Mouse (Mus musculus) embryonic facial prominence, embryonic 10.5 days (tissue): ENCODE measurements around the gene Prrx2. TPM values are rescaled to one million over a fixed set of nuclear protein-coding genes. Genes with fewer than 3 reads are reported as not detected.

Experiments
- DNase-seq: peaks from one replicate; pipeline ENCODE4 v3.0.0-alpha.2; 2017; ENCODE audit warnings: low spot score
- H3K27ac ChIP-seq: fragments of 300-500 bp; sonication (generic); replicated peaks from 2 replicates; pipeline ENCODE4 v1.5.1; 2016; ENCODE audit warnings: mild to moderate bottlenecking
- H3K27me3 ChIP-seq: fragments of 300-500 bp; sonication (generic); replicated peaks from 2 replicates; pipeline ENCODE4 v1.6.1; 2016; ENCODE audit warnings: low read depth, mild to moderate bottlenecking; ENCODE audit not compliant: poor library complexity, severe bottlenecking
- H3K36me3 ChIP-seq: fragments of 300-500 bp; sonication (generic); replicated peaks from 2 replicates; pipeline ENCODE4 v1.6.1; 2016; ENCODE audit warnings: mild to moderate bottlenecking, moderate library complexity
- H3K4me1 ChIP-seq: fragments of 300-500 bp; sonication (generic); 2 replicates; pipeline ENCODE4 v1.6.1; 2016
- H3K4me3 ChIP-seq: fragments of 300-500 bp; sonication (generic); 2 replicates; pipeline ENCODE4 v1.5.1; 2016; ENCODE audit warnings: mild to moderate bottlenecking, moderate library complexity
- H3K9me3 ChIP-seq: fragments of 300-500 bp; sonication (generic); 2 replicates; pipeline ENCODE4 v1.6.1; 2016; ENCODE audit warnings: mild to moderate bottlenecking
- WGBS: fragments of 180-500 bp; shearing (Covaris S2); methylation state at CpG from one replicate; pipeline ENCODE4 v1.1.7; 2016; 5-methylcytosine and 5-hydroxymethylcytosine counted together
- polyA plus RNA-seq: library from polyadenylated mRNA; unstranded; fragments of >200 nt; fragmentation: Nextera tagmentation; extraction: Ambion mirVana; gene quantifications from 2 replicates; pipeline ENCODE4 v1.2.1, GENCODE M21; 2016

Gene Prrx2
- polyA plus RNA-seq = 87.6 and 94.6 TPM in 2 replicates

DNA sequence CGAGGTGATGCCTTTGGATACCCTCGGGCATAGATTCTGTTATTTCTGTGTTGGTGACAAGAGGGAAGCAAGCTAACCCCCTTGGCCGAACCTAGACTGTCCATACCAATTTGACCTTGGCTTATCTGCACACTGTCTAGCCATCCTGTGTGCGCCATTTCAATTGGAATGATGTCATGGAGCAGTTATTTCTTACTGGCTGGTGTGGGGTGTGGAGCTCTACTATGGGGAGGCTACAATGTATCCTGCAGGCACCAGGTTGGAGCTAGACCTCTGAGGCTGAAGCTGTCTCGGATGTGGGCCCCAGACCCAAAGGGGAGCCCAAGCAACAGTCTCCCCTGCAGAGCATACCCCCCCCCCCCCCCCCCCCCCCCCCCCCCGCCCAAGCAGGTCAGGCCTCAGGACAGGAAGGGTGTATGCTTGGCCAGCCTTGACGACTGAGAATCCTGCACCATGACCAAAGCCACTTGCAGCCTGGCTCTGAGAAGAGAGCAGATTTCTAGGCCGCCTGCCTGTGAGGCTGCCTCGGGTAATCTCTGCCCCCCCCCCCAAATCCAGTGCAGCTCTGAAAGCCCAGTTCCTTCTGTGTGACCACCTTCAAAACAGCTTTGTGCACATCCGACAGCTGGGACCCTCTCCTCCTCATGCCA lies at the start of gene Prrx2:
Prrx2 (plus strand) TSS at position 600 of the 650 bp plus-strand sequence.
- no peaks in the 10 kb centered on the region for H3K36me3 ChIP-seq
- H3K4me1 ChIP-seq = peaks cover 82% of the 10 kb centered on the region
- peak within 1 kb of the TSS; percentile 26; the same call in 1 of the 2 replicates for H3K4me3 ChIP-seq
- no peaks in the 10 kb centered on the region for H3K9me3 ChIP-seq
- WGBS = 34% methylated on average over 10 of the region's 10 CpGs
- H3K27ac ChIP-seq = peak within 1 kb of the TSS; percentile 92
- peak; percentile 29 for DNase-seq
- H3K27me3 ChIP-seq = no peaks in the 10 kb centered on the region

DNA sequence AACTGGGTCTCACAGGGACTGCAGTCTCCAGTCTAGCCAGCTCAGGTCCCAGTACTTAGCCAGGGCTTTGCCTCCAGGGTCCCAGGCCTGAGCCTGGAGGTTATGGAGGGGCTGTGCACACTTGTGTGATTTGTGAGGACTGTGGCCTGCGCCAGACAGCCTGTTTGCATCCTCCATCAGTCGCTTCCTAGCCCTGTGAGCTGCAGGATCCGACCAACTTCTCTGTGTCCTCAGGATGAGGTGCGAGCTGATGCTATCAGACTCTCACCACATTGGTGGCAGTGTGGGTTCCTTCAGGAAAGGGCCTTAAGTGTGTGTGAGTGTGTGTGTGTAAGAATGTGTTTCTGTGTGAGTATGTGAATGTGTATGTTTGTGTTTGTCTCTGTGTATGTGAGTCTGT lies 47.3 kb upstream of the Prrx2 start:
- 64% methylated on average over 4 of the region's 4 CpGs for WGBS
- Histone ChIP-seq H3K9me3 (no peaks in the 10 kb centered on the region), H3K4me3 (peak overlapping the region; percentile 13; the same call in 1 of the 2 replicates), H3K27me3 (0 out of 2 replicates have a peak, but pooled peaks cover 5% of the 10 kb centered on the region), H3K27ac (peak overlapping the region; percentile 90), H3K4me1 (peaks cover 69% of the 10 kb centered on the region), H3K36me3 (no peaks in the 10 kb centered on the region)
- DNase-seq = no peak

DNA sequence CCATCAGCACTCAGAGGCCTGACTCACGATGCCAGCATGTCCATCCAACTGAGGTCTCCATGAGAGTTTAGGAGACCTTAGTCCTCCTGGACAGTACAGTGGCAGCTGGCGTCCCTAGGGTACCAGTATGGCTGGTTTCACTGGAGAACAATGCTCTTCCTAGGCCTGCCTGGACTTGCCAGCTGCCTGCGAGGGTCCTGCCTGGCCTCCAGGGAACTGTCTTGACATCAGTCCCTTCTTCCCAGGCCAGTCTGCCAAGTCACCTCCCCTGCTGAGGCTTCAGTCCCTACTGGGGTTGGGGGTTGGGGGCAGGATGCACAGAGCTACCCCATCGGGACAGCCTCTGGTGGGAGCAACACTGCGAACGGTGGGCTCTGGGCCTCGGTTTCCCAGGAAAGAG lies 42.7 kb upstream of the Prrx2 start:
- peak overlapping the region; percentile 77 for H3K27ac ChIP-seq

DNA sequence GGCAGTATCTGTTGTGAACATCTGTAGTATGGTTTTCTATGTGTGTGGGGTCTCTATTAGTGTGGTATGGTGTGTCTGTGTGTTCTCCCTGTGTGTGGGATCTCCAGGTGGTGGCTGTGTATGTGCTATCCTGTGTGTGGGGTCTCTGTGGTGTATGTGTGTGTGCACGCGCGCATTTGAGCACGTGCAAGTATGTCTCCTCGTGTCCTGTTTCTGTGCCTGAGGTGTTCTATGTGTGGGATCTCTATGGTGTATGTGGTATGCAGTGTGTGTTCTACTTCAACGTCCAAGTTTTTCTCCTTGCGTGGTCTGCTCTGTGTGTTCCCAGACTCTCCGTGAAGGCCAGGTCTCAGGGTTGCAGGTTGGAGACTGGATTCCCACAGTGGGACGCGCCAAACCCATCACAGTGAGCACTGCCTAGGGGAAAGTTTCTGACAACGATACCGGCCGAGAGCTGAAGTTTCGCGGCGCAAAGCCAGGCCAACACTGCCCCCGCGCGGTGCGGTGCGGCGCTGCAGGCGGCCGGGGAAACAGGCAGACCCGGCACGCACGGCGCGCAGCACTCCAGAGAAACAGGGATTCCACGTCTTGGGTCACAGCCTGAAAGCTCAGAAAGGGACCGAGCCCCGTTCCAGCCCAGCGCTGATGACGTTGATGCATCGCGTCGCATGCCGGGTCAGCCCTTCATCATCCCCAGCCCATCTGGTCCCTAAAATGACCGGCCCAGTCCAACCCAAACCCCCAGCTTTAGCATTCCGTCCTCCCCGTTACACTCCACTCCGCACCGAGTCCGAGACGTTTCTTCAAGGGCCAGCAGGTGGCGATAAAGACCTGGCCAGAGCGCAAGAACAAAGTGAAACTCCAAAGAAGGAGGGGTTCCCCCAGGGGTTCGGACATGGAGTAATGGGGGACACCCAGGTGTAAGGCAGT lies 40.3 kb upstream of the Prrx2 start:
- WGBS = 6% methylated on average over 48 of the region's 48 CpGs
- Histone ChIP-seq H3K4me1 (peaks cover 62% of the 10 kb centered on the region), H3K9me3 (no peaks in the 10 kb centered on the region), H3K36me3 (no peaks in the 10 kb centered on the region), H3K27ac (peak overlapping the region; percentile 88), H3K4me3 (peak overlapping the region; percentile 58), H3K27me3 (peaks cover 30% of the 10 kb centered on the region)
- peak; percentile 96 for DNase-seq

More for the DNA sequence above, 42.7 kb upstream of the Prrx2 start:
- 82% methylated on average over 7 of the region's 7 CpGs for WGBS
- Histone ChIP-seq H3K4me3 (no peak overlapping the region), H3K27me3 (0 out of 2 replicates have a peak, but pooled peaks cover 7% of the 10 kb centered on the region), H3K36me3 (no peaks in the 10 kb centered on the region), H3K9me3 (no peaks in the 10 kb centered on the region), H3K4me1 (peaks cover 55% of the 10 kb centered on the region)
- no peak for DNase-seq

DNA sequence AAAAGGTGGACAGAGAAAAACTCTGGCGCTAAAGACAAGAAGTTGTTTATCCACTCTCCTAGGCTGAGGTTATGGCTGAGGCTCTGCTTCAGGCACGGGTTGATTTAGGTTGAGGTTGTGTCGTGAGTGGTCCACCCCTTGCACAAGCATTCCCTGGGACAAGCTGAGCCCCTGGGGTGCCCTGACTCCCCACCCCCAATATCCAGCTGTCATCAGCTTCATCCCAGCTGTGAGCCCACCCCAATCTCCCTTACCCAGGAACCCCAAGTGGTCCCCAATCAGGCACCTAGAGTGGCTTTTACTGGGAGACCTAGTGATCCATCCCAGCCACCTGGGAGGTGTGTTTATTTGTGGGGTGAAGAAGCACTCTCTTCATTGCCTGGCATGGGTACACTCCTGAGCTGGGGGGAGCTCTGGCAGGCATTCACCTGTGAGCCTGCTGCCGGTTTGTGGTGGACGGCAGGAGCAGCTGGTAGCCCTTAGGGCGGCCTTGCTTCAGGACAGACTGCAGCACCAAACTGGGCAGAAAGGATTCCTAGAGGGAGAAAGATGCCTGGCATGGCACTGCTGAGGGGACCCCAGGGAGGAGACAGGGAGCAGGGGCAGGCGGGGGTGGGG lies 39.4 kb upstream of the Prrx2 start:
- Histone ChIP-seq H3K4me1 (peaks cover 65% of the 10 kb centered on the region), H3K27me3 (peaks cover 39% of the 10 kb centered on the region), H3K9me3 (no peaks in the 10 kb centered on the region), H3K4me3 (peak overlapping the region; percentile 58), H3K36me3 (no peaks in the 10 kb centered on the region), H3K27ac (peak overlapping the region; percentile 88)
- WGBS = 61% methylated on average over 7 of the region's 7 CpGs
- DNase-seq = no peak

DNA sequence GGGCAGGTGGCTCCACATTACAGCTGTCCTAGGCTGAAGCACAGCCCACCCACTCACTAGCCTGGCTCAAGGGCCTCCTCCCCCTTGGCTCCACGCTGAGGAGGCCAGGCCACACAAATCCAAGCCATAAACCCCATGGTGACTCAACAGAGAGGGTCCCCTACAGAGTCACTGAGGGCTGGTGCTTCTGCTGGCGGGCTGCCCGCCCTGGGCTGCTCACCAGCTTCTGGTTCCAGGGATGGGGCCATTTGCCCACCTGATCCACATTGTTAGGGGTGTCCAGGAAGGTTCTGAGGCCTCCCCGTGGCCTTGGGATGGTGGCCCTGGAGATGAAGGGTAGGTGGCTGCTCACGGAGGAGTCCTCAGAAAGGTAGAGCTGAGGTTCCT lies 38.9 kb upstream of the Prrx2 start:
- Histone ChIP-seq H3K27me3 (peaks cover 44% of the 10 kb centered on the region), H3K36me3 (no peaks in the 10 kb centered on the region), H3K27ac (peak overlapping the region; percentile 88), H3K9me3 (no peaks in the 10 kb centered on the region), H3K4me1 (peaks cover 67% of the 10 kb centered on the region), H3K4me3 (peak overlapping the region; percentile 48)
- 65% methylated on average over 5 of the region's 5 CpGs for WGBS
- DNase-seq = no peak

DNA sequence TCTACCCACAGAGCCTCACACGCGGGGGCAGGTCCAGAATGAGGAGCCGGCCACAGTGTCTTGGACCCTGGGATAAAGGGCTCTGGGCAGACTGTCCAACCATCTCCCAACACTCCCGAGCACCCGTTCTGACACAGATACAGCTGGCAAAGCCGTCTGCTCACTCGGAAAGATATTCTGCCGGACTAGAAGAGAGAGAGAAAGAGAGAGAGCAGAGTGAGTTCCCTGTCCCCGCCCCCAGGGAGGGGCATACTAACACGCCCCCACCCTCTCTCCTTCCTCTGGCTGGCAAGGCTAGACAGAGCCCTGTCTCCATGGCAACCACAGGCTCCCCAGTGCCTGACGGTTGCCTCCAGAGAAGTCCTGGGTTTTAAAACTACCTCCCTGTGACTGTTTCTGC lies 38.4 kb upstream of the Prrx2 start:
- Histone ChIP-seq H3K4me1 (peaks cover 67% of the 10 kb centered on the region), H3K27me3 (peaks cover 49% of the 10 kb centered on the region), H3K9me3 (no peaks in the 10 kb centered on the region), H3K36me3 (no peaks in the 10 kb centered on the region), H3K4me3 (peak overlapping the region; percentile 48), H3K27ac (peak overlapping the region; percentile 88)
- WGBS = 8% methylated on average over 11 of the region's 11 CpGs
- DNase-seq = peak; percentile 89

DNA sequence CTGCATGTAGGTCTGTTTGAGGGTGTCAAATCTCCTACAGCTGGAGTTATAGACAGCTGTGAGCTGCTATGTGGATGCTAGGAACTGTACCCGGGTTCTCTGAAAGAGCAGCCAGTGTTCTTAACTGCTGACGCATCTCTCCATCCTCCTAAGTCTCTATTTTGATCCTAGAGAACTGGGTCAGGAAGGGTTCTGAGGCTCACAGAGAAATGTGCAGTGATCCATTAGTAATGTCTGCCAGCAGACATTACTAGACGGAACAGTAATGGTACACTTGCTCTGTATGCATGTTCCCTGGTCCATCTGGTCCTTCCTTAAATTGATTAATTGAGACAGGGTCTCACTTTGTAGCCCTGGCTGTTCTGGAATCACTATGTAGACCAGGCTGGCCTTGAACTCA lies 35.3 kb upstream of the Prrx2 start:
- 79% methylated on average over 3 of the region's 3 CpGs for WGBS
- Histone ChIP-seq H3K9me3 (no peaks in the 10 kb centered on the region), H3K4me1 (peaks cover 59% of the 10 kb centered on the region), H3K4me3 (no peak overlapping the region), H3K27ac (no peak overlapping the region), H3K36me3 (no peaks in the 10 kb centered on the region), H3K27me3 (peaks cover 77% of the 10 kb centered on the region)
- no peak for DNase-seq

DNA sequence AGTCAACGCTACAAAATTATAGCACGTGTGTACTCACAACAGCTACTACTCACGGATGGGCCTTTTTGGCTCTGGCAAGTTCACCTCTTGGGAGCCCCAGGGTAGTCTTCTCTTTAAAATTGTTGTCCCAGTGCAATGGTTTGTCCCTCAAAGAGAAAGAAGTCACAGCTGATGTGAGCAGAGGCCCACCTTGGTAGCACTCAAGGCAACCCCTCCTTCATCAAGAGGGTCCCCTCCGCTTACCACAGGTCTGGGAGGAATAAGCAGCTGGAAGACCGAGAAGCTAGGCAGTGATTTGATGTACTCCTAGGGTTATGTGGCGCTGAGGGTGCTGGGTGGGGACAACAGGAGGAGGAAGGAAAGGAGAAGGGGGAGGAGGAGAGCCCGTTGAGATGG lies 34.1 kb upstream of the Prrx2 start:
- Histone ChIP-seq H3K4me1 (peaks cover 47% of the 10 kb centered on the region), H3K27ac (peak overlapping the region; percentile 81), H3K4me3 (peak overlapping the region; percentile 65), H3K9me3 (no peaks in the 10 kb centered on the region), H3K27me3 (peaks cover 84% of the 10 kb centered on the region), H3K36me3 (no peaks in the 10 kb centered on the region)
- DNase-seq = no peak
- 33% methylated on average over 7 of the region's 7 CpGs for WGBS

DNA sequence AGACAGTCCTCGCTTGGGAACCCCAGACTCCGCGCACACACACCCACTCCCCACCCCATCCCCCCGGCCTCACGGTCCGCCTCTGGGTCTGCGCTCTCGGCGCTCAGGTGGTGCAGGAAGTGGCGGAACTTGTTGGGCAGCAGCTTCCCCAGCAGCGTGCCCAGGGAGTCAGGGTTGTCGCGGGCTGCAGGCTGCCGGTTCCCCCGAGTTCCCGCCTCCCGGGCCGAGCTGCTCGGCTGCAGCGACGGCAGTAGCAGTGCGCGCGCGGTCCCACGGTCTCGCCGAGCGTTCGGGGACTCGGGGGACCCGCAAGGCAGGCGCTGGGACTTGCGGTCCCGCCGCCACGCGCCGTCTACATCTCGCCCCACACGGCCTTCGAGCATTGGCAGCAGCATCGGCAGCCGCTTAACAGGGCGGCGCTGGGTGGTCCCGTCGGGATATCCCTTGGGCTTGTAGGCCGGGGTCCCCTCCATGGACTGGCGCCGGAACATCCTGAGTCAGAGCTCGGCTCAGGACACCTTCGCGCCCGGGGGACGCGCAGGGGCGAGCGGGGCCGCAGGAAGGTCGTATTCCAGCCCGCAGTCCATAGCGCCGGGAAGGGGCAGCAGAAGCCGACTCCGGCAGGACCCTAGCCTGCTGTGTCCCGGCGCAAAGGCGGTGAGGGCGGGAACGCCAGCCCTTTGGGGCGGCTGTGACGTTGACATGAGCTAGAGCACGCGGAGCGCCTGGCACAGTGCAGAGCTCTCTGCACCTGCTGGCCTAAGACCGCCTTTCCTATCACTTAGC lies 33.5 kb upstream of the Prrx2 start:
- Histone ChIP-seq H3K27me3 (peaks cover 85% of the 10 kb centered on the region), H3K27ac (peak overlapping the region; percentile 81), H3K4me1 (peaks cover 41% of the 10 kb centered on the region), H3K36me3 (no peaks in the 10 kb centered on the region), H3K9me3 (no peaks in the 10 kb centered on the region), H3K4me3 (peak overlapping the region; percentile 65)
- DNase-seq = peak; percentile 73
- WGBS = 1% methylated on average over 77 of the region's 77 CpGs

DNA sequence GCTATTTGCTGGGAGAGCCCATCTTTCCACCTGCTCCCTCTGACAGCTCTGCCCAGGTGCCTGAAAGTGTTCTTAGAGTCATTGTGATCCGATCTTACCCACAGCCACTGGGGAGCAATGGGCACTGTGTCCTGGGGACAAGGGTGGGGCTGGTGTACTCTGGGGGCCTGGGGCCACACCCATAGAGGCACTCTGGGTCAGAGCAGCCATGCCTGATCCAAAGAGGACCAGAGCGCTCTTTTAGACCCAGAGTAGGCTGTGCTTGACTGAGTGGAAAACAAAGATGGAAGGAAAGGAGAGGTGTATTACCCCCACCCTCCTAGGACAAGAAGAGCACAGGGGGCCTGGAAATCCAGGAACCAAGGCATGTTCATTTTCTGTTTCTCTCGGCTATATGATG lies 31.2 kb upstream of the Prrx2 start, which contains the start of gene 1700001O22Rik:
1700001O22Rik (minus strand) TSS at position 58 of the 400 bp plus-strand sequence.
- Histone ChIP-seq H3K36me3 (no peaks in the 10 kb centered on the region), H3K9me3 (no peaks in the 10 kb centered on the region), H3K4me1 (peaks cover 33% of the 10 kb centered on the region), H3K4me3 (no peak within 1 kb of the TSS), H3K27ac (no peak within 1 kb of the TSS), H3K27me3 (peaks cover 71% of the 10 kb centered on the region)
- DNase-seq = no peak
- 86% methylated on average over 3 of the region's 3 CpGs for WGBS

DNA sequence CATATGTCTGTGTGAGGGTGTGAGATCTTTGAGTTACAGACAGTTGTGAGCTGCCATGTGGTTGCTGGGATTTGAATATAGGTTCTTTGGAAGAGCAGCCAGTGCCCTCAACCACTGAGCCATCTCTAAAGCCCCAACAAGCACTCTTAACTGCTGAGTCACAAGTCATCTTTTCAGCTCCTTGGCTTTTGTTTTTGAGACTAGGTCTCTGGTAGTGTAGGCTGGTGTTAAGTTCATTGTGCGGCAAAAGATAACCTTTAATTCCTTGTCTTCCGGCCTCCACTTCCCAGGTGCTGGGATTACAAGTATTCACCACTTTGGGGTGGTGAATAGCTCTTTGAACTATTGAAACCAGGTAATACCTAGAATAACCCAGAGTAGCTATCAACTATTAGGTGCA lies 28.8 kb upstream of the Prrx2 start:
- WGBS = 91% methylated on average over 2 of the region's 2 CpGs

More for the DNA sequence above, 28.8 kb upstream of the Prrx2 start:
- Histone ChIP-seq H3K27me3 (peaks cover 47% of the 10 kb centered on the region), H3K9me3 (no peaks in the 10 kb centered on the region), H3K4me1 (peaks cover 40% of the 10 kb centered on the region), H3K27ac (no peak overlapping the region), H3K36me3 (peaks cover 14% of the 10 kb centered on the region), H3K4me3 (no peak overlapping the region)
- no peak for DNase-seq
